Mouse (Mus musculus): Measurements from ENCODE around the gene Pcolce2. TPM values are rescaled to one million over a fixed set of nuclear protein-coding genes. Genes with fewer than 3 reads are reported as not detected.
A peak's percentile ranks its signal among the peaks of the same experiment; 100 is the strongest.
"Not testable (repeated sequence)": the region's sequence is repeated elsewhere in the genome, so short reads cannot be mapped to it uniquely, and the experiment has no call there.

The Pcolce2 gene
- total RNA-seq (2022) = 1 to 10 TPM; 3.2 to 7.3 (median 5.4) TPM

GRCm38 (mm10) chr9:95637271-95638181 lies at the start of gene Pcolce2:
TSS of gene Pcolce2 (plus strand) at chr9:95637601.
- peak in 1 of 2 experiments; percentile 7 for DNase-seq (ENCODE audit: low spot score in 2 of 2)

DNA sequence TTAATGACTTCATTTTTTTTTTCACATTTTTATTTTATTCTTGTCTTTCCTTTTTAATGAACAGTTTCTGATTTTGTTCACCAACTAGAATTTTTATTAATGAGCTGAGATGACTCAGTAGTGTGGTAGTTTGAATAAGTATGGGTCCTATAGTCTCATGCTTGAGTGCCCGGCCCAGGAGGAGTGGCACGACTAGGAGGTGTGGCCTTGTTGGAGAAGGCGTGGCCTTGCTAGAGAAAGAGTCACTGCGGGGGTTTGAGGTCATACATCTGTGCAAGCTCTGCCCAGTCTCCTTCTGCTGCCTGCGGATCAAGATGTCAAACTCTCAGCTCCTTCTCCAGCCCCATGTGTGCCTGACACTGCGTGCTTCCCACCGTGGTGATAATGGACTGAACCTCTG lies 49.3 kb upstream of the Pcolce2 start:
- DNase-seq (ENCODE audit: low spot score in 2 of 2) = no peak

- no peak for DNase-seq (ENCODE audit: low spot score in 2 of 2)
These were observed 43.1 kb upstream of the Pcolce2 start for GRCm38 (mm10) chr9:95594291-95594690.

GRCm38 (mm10) chr9:95597466-95598178 lies 39.8 kb upstream of the Pcolce2 start:
- no peak for DNase-seq (ENCODE audit: low spot score in 2 of 2)

GRCm38 (mm10) chr9:95598179-95598721 lies 39.2 kb upstream of the Pcolce2 start:
- no peak for DNase-seq (ENCODE audit: low spot score in 2 of 2)

DNA sequence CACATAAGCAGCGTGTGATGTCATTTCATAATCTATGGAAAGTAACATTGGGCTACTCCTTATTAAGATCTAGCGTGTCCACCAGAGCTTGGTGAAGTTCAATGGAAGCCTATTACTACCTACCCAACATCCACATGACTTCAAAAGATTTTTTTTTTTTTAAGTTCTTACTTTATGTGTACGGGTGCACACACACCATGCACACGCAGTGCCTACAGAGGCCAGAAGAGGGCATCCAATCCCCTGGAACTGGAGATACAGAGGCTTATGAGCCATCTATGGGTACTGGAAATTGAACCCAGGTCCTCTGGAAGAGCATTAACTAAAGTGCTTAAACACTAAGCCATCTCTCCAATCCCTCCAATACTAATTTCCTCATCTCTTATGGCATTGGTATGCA lies 38.0 kb upstream of the Pcolce2 start:
- DNase-seq (ENCODE audit: low spot score in 2 of 2) = no peak

DNA sequence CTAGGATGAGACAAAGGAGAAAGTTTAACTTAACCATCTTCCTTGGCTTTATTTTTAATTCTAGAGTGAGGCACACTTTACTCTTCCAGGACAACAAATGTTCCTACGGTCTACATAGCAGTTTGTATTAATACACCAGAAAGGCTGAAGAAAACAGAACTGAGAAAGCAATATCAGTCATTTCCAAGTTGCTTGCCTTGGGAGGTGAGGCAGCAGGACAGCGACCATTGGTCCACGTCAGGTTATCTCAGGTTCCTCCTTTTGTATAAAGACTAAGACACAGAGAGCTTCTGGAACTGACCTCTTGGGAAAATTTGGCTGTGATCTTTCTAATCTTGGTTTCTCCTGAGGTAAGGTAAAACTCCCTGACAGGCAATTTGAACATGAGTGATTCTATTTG lies 34.6 kb upstream of the Pcolce2 start:
- no peak for DNase-seq (ENCODE audit: low spot score in 2 of 2)

DNA sequence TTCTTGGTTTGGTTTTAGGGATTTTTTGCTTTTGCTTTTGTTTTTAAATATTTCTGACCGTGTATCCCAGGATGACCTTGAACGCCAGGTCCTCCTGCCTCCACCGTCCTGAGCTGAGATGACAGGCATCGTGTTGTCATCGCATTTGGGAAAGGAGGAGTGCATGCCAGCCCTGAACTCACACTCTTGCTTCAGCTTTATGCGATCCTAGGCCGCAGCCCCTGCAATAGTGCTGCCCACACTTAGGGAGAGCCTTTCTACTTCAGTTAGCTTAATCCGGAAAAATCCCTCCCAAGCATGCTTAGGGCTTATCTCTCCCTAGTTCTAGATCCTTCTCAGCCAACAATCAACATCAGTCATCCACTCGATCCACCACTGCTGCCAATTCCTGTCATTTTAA lies 34.1 kb upstream of the Pcolce2 start:
- DNase-seq (ENCODE audit: low spot score in 2 of 2) = no peak

- no peak for DNase-seq (ENCODE audit: low spot score in 2 of 2)
These were observed 30.2 kb upstream of the Pcolce2 start for GRCm38 (mm10) chr9:95607196-95607595.

DNA sequence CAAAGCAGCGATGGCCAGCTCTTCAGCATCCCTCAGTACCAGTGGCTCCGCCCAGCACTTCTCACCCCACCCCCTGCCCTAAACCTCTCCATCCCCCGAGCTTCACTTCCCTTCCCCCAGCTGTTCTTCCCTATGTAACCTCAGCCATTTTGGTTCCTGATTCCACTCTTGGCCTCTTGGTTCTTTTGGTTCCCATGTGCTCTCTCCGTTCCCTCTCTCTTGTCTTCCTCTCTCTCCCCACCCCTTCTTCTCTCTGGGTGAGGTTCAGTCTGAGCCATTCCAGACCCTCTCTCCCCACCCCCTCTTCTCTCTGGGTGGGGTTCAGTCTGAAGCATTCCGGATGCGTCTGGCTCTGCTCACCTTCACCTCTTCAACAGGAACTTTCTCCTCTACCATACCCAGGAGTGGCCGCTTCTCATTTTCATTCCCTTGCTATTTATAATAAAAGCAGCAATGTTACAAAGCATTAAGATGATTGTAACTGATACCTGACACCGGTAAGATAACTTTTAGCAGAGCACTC lies 25.1 kb upstream of the Pcolce2 start:
- no peak for DNase-seq (ENCODE audit: low spot score in 2 of 2)

DNA sequence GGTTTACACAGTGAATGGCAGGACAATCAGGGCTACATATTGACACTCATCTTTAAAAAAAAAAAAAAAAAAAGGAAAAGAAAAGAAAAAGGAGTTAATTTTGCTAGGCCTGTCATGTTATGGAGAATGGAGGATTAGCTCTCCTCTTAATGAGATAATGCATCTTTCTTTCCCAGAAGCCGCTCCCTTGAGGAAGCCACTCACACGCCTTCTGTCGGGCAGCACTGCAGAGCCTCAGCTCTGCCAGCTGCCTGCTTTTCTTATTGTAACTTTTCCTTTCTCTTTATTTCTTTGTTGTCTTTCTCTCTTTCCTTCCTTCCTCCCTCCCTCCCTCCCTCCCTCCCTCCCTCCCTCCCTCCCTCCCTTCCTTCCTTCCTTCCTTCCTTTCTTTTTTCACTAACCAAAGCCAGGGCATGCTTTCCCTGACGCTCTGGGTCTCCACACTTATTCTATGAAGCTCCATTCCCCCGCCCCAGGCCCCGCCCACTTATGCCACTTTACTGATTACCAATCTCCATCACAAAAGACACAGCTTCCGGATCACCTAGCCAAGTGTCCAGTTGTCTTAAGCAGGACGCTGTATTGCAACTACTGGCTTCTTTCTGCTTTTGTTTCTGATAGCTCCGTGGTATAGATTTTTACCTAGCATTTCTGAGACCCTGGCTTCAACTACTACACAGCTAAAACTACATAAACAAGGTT lies 23.8 kb upstream of the Pcolce2 start:
- DNase-seq (ENCODE audit: low spot score in 2 of 2) = no peak

DNA sequence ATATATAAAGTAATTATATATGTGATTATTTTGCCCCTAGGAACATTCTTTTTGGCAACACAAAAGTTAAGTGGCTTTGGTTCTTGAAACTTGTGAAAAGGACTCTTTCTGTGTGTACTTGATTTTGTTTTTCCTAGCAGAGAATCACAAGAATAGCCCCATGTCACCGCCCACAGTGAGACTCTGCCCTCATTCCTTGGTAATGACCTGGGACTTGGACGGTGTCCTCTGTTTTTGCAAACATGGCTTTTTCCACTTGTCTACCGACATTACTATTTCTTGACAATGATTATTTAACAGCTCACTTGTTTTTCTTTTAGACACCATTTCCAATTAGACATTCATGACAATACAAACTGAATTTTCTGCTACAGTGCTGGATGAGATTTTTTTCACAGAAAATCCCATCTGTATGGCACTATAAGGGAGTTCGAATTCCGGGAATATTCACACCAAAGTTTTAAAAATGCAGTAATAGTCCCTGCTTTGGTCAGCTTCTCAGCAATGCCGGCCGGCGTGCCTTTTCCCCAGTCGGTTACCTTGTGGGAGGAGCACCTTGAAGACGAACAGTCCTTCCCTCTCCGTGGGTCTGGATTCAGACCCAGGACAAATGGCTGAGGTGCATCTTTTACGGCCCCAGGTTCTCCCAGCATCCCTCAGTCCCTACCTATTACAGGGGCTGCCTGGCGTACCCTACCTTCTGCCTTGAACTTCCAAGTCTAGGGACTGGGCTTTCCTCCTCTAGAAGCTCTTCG lies 22.4 kb upstream of the Pcolce2 start:
- DNase-seq (ENCODE audit: low spot score in 2 of 2) = no peak

- DNase-seq (ENCODE audit: low spot score in 2 of 2) = no peak
These were observed 21.4 kb upstream of the Pcolce2 start for GRCm38 (mm10) chr9:95615961-95616360.

DNA sequence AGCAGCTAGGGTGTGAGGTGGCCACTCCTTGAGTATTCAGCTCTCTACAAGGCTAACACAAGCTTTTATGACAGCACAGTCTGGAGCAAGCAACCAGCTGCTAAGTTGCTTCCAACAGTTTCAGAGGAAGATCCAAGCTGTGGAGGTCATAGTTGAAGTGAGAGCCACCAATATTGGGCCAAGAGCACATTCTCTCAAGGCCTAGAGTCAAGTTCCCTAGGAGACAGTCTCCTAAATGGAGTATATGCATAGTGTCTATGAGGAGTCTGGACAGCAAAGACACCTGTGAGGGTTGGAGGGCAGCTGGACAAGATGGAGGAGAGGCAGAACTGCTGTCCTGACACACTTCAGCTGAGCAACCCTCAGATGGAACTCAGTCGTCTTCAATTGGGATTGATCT lies 18.8 kb upstream of the Pcolce2 start:
- no peak for DNase-seq (ENCODE audit: low spot score in 2 of 2)

DNA sequence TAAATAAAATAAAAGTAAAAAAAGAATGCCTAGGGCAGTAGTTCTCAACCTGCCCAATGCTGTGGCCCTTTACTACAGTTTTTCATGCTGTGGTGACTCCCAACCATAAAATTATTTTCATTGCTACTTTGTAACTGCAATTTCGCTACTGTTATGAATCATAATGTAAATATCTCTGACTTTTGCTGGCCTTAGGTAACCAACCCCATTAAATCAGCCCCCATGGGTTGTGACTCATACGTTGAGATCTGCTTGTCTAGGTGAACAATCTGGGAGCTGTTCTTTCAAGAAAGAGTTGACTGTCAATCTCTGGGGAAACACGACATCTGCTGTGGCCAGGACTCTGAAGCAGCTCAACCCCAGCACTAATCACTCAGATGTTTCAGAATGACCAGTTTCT lies 13.3 kb upstream of the Pcolce2 start:
- DNase-seq (ENCODE audit: low spot score in 2 of 2) = no peak

DNA sequence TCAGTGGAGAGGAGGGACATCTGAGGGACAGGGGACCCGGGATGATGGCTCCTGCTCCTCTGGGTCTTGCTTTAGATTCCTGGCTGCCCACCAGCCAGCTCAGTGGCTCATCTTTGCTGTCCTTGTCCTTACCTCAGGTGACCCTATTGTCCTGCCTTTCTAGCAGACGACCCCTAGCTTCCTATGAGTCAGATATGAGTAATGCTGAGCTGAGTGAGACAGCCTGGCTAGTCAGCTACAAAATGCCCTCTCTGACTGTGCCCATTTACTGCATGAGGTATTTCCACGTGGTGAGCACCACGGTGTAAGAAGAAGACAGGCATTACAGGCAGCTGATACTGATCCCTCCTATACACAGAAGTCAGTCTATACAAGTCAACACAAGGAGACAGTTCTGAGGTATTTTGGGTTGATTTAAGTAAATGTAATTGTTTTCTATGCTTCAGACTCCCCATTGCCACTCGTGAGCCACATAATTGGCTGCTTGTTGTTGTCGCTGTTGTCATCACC lies 8.9 kb upstream of the Pcolce2 start:
- DNase-seq (ENCODE audit: low spot score in 2 of 2) = no peak

GRCm38 (mm10) chr9:95629561-95629960 lies 7.8 kb upstream of the Pcolce2 start:
- not testable (repeated sequence) for DNase-seq (ENCODE audit: low spot score in 2 of 2)

DNA sequence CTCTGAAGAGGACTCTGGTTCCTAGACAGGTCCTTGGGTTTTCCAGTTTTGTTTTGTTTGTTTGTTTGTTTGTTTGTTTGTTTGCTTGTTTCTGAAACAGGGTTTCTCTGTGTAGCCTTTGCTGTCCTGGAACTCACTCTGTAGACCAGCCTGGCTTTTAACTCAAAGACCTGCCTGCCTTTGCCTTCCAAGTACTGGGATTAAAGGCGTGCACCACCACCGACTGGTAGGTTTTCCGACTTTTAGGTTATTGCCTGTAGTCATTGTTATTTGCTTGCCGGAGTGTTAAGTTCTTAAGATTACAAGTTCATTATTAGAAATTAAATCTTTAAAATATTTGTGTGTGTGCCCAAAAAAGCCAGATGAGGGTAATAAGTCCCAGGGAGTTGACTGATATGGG lies 1.0 kb upstream of the Pcolce2 start:
- no peak for DNase-seq (ENCODE audit: low spot score in 2 of 2)

- no peak for DNase-seq (ENCODE audit: low spot score in 2 of 2)
These were observed 2.5 kb downstream of the Pcolce2 start for GRCm38 (mm10) chr9:95639919-95640318.

DNA sequence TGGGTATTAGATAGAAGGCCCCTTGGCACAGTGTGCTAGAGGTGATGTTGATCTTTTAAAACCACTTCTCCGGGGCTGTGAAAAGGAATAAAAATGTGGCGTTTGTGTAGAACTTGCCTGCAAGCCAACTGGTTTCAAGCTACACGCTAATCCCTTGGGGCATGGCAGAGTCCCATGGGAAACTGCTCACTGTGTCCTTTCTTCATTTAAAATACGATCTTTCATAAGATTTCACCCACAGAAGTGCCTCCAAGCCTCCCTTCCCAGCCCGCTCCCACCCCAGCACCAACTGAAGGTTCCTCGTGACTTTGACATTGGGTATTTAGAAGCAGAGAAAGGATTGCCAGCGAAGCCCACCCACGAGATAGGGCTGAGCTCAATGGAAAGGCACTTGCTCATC lies 8.5 kb downstream of the Pcolce2 start:
- no peak for DNase-seq (ENCODE audit: low spot score in 2 of 2)

DNA sequence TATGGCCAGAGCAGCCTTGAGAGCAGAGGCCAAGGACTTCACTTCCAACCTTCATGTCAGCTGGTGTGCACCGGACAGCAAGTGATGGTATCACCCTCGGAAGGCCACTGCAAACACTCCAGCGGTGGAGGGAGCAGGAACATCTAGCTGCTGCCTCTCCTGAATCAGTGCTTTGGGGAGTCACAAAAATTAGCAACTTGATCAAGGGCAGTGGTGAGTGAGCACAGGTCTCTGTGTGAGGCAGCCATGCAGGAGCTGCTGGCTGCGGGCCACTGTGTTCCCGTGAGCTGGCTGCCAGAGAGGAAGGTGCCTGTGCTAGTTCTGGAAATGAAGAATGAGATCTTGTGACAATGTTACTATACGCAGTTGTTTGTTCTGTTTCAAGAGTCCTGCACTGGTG lies 16.0 kb downstream of the Pcolce2 start:
- DNase-seq (ENCODE audit: low spot score in 2 of 2) = no peak
